Mouse (Mus musculus): ENCODE data around the gene Shoc2. TPM values are rescaled to one million over a fixed set of nuclear protein-coding genes. Genes with fewer than 3 reads are reported as not detected.

Gene Shoc2
- polyA plus RNA-seq, 1 experiment from 2014 or later, result 52.3 TPM

- Histone ChIP-seq H3K27me3 (ENCODE audit: control insufficient read depth, insufficient read depth, low read length) (no peaks in the 10 kb centered on the region), H3K4me2 (ENCODE audit: low read depth, severe bottlenecking) (no peak overlapping the region), H3K27ac (replicated peaks; ENCODE audit: low read depth, low read length) (no peak overlapping the region), H3K36me3 (ENCODE audit: control insufficient read depth, insufficient read depth, low read length) (no peaks in the 10 kb centered on the region; the same call in 1 of the 2 replicates), H3K4me1 (ENCODE audit: control insufficient read depth, insufficient read depth, low read length) (no peaks in the 10 kb centered on the region), H3K4me3 (ENCODE audit: low read depth, low read length) (no peak overlapping the region), H3K9ac (ENCODE audit: low read length) (no peak overlapping the region), H3K9me3 (ENCODE audit: control insufficient read depth, low read length) (no peaks in the 10 kb centered on the region)
- DNase-seq (ENCODE audit: low spot score) (no peak), ATAC-seq (ENCODE audit: insufficient number of reproducible peaks, low FRiP score, low TSS enrichment, low read depth) (no peak)
- WGBS, result 54% methylated on average over 3 of the region's 3 CpGs
Measured at GRCm38 (mm10) chr19:53982041-53982440, 37.9 kb downstream of the Shoc2 start.

GRCm38 (mm10) chr19:53983336-53983735 is 39.2 kb downstream of the Shoc2 start:
- WGBS, result 98% methylated on average over 1 of the region's 1 CpGs
- DNase-seq (ENCODE audit: low spot score), result no peak
- Histone ChIP-seq H3K9ac (ENCODE audit: low read length) (no peak overlapping the region), H3K36me3 (ENCODE audit: control insufficient read depth, insufficient read depth, low read length) (peaks cover 4% of the 10 kb centered on the region), H3K4me2 (ENCODE audit: low read depth, severe bottlenecking) (no peak overlapping the region), H3K9me3 (ENCODE audit: control insufficient read depth, low read length) (no peaks in the 10 kb centered on the region), H3K4me1 (ENCODE audit: control insufficient read depth, insufficient read depth, low read length) (no peaks in the 10 kb centered on the region), H3K27me3 (ENCODE audit: control insufficient read depth, insufficient read depth, low read length) (no peaks in the 10 kb centered on the region), H3K27ac (replicated peaks; ENCODE audit: low read depth, low read length) (no peak overlapping the region), H3K4me3 (ENCODE audit: low read depth, low read length) (no peak overlapping the region)
- ATAC-seq (ENCODE audit: insufficient number of reproducible peaks, low FRiP score, low TSS enrichment, low read depth), result no peak

- Histone ChIP-seq H3K9me3 (ENCODE audit: control insufficient read depth, low read length) (no peaks in the 10 kb centered on the region), H3K36me3 (ENCODE audit: control insufficient read depth, insufficient read depth, low read length) (peaks cover 4% of the 10 kb centered on the region), H3K4me2 (ENCODE audit: low read depth, severe bottlenecking) (no peak overlapping the region), H3K9ac (ENCODE audit: low read length) (no peak overlapping the region), H3K4me3 (ENCODE audit: low read depth, low read length) (no peak overlapping the region), H3K27ac (replicated peaks; ENCODE audit: low read depth, low read length) (no peak overlapping the region), H3K27me3 (ENCODE audit: control insufficient read depth, insufficient read depth, low read length) (no peaks in the 10 kb centered on the region), H3K4me1 (ENCODE audit: control insufficient read depth, insufficient read depth, low read length) (no peaks in the 10 kb centered on the region)
- ATAC-seq (ENCODE audit: insufficient number of reproducible peaks, low FRiP score, low TSS enrichment, low read depth) (no peak), DNase-seq (ENCODE audit: low spot score) (no peak)
- 92% methylated on average over 3 of the region's 3 CpGs for WGBS
Measured at GRCm38 (mm10) chr19:53984628-53985027, 40.5 kb downstream of the Shoc2 start.

- Histone ChIP-seq H3K27me3 (ENCODE audit: control insufficient read depth, insufficient read depth, low read length) (no peaks in the 10 kb centered on the region), H3K27ac (replicated peaks; ENCODE audit: low read depth, low read length) (no peak overlapping the region), H3K4me1 (ENCODE audit: control insufficient read depth, insufficient read depth, low read length) (no peaks in the 10 kb centered on the region), H3K4me2 (ENCODE audit: low read depth, severe bottlenecking) (no peak overlapping the region), H3K9ac (ENCODE audit: low read length) (no peak overlapping the region), H3K36me3 (ENCODE audit: control insufficient read depth, insufficient read depth, low read length) (peaks cover 9% of the 10 kb centered on the region), H3K9me3 (ENCODE audit: control insufficient read depth, low read length) (no peaks in the 10 kb centered on the region), H3K4me3 (ENCODE audit: low read depth, low read length) (no peak overlapping the region)
- DNase-seq (ENCODE audit: low spot score), result no peak
- no peak for ATAC-seq (ENCODE audit: insufficient number of reproducible peaks, low FRiP score, low TSS enrichment, low read depth)
- WGBS, result 84% methylated on average over 2 of the region's 2 CpGs
Measured at GRCm38 (mm10) chr19:53990538-53990937, 46.4 kb downstream of the Shoc2 start.

GRCm38 (mm10) chr19:53993860-53994259 is 49.8 kb downstream of the Shoc2 start:
- Histone ChIP-seq H3K4me2 (ENCODE audit: low read depth, severe bottlenecking) (no peak overlapping the region), H3K27ac (replicated peaks; ENCODE audit: low read depth, low read length) (no peak overlapping the region), H3K4me3 (ENCODE audit: low read depth, low read length) (no peak overlapping the region), H3K9me3 (ENCODE audit: control insufficient read depth, low read length) (no peaks in the 10 kb centered on the region), H3K27me3 (ENCODE audit: control insufficient read depth, insufficient read depth, low read length) (no peaks in the 10 kb centered on the region), H3K9ac (ENCODE audit: low read length) (no peak overlapping the region), H3K36me3 (ENCODE audit: control insufficient read depth, insufficient read depth, low read length) (peaks cover 5% of the 10 kb centered on the region; the same call in 1 of the 2 replicates), H3K4me1 (ENCODE audit: control insufficient read depth, insufficient read depth, low read length) (peaks cover 4% of the 10 kb centered on the region; the same call in 1 of the 2 replicates)
- 83% methylated on average over 3 of the region's 3 CpGs for WGBS
- ATAC-seq (ENCODE audit: insufficient number of reproducible peaks, low FRiP score, low TSS enrichment, low read depth), result no peak
- DNase-seq (ENCODE audit: low spot score), result no peak

GRCm38 (mm10) chr19:53994276-53994675 is 50.2 kb downstream of the Shoc2 start:
- H3K27ac ChIP-seq (replicated peaks; ENCODE audit: low read depth, low read length), result no peak overlapping the region
- WGBS, result 84% methylated on average over 1 of the region's 1 CpGs

GRCm38 (mm10) chr19:54010973-54011372 is 66.9 kb downstream of the Shoc2 start:
- Histone ChIP-seq H3K9me3 (ENCODE audit: control insufficient read depth, low read length) (no peaks in the 10 kb centered on the region), H3K4me3 (ENCODE audit: low read depth, low read length) (no peak overlapping the region), H3K4me1 (ENCODE audit: control insufficient read depth, insufficient read depth, low read length) (no peaks in the 10 kb centered on the region), H3K36me3 (ENCODE audit: control insufficient read depth, insufficient read depth, low read length) (no peaks in the 10 kb centered on the region), H3K9ac (ENCODE audit: low read length) (no peak overlapping the region), H3K27me3 (ENCODE audit: control insufficient read depth, insufficient read depth, low read length) (no peaks in the 10 kb centered on the region), H3K27ac (replicated peaks; ENCODE audit: low read depth, low read length) (no peak overlapping the region), H3K4me2 (ENCODE audit: low read depth, severe bottlenecking) (no peak overlapping the region)
- ATAC-seq (ENCODE audit: insufficient number of reproducible peaks, low FRiP score, low TSS enrichment, low read depth), result no peak
- WGBS, result 91% methylated on average over 4 of the region's 4 CpGs
- no peak for DNase-seq (ENCODE audit: low spot score)

More at GRCm38 (mm10) chr19:53994276-53994675, 50.2 kb downstream of the Shoc2 start:
- Histone ChIP-seq H3K4me1 (ENCODE audit: control insufficient read depth, insufficient read depth, low read length) (peaks cover 4% of the 10 kb centered on the region; the same call in 1 of the 2 replicates), H3K27me3 (ENCODE audit: control insufficient read depth, insufficient read depth, low read length) (no peaks in the 10 kb centered on the region), H3K4me3 (ENCODE audit: low read depth, low read length) (no peak overlapping the region), H3K9me3 (ENCODE audit: control insufficient read depth, low read length) (no peaks in the 10 kb centered on the region), H3K36me3 (ENCODE audit: control insufficient read depth, insufficient read depth, low read length) (peaks cover 5% of the 10 kb centered on the region; the same call in 1 of the 2 replicates), H3K9ac (ENCODE audit: low read length) (no peak overlapping the region), H3K4me2 (ENCODE audit: low read depth, severe bottlenecking) (no peak overlapping the region)
- DNase-seq (ENCODE audit: low spot score) (no peak), ATAC-seq (ENCODE audit: insufficient number of reproducible peaks, low FRiP score, low TSS enrichment, low read depth) (no peak)

GRCm38 (mm10) chr19:54014999-54015398 is 70.9 kb downstream of the Shoc2 start:
- Histone ChIP-seq H3K9ac (ENCODE audit: low read length) (no peak overlapping the region), H3K27ac (replicated peaks; ENCODE audit: low read depth, low read length) (no peak overlapping the region), H3K27me3 (ENCODE audit: control insufficient read depth, insufficient read depth, low read length) (no peaks in the 10 kb centered on the region), H3K4me2 (ENCODE audit: low read depth, severe bottlenecking) (no peak overlapping the region), H3K36me3 (ENCODE audit: control insufficient read depth, insufficient read depth, low read length) (no peaks in the 10 kb centered on the region), H3K4me1 (ENCODE audit: control insufficient read depth, insufficient read depth, low read length) (no peaks in the 10 kb centered on the region), H3K9me3 (ENCODE audit: control insufficient read depth, low read length) (no peaks in the 10 kb centered on the region), H3K4me3 (ENCODE audit: low read depth, low read length) (no peak overlapping the region)
- ATAC-seq (ENCODE audit: insufficient number of reproducible peaks, low FRiP score, low TSS enrichment, low read depth) (no peak), DNase-seq (ENCODE audit: low spot score) (no peak)
- WGBS, result 95% methylated on average over 5 of the region's 5 CpGs

GRCm38 (mm10) chr19:54015503-54015902 is 71.4 kb downstream of the Shoc2 start:
- Histone ChIP-seq H3K27ac (replicated peaks; ENCODE audit: low read depth, low read length) (no peak overlapping the region), H3K9me3 (ENCODE audit: control insufficient read depth, low read length) (no peaks in the 10 kb centered on the region), H3K36me3 (ENCODE audit: control insufficient read depth, insufficient read depth, low read length) (no peaks in the 10 kb centered on the region), H3K4me2 (ENCODE audit: low read depth, severe bottlenecking) (no peak overlapping the region), H3K27me3 (ENCODE audit: control insufficient read depth, insufficient read depth, low read length) (no peaks in the 10 kb centered on the region), H3K4me3 (ENCODE audit: low read depth, low read length) (no peak overlapping the region), H3K4me1 (ENCODE audit: control insufficient read depth, insufficient read depth, low read length) (no peaks in the 10 kb centered on the region), H3K9ac (ENCODE audit: low read length) (no peak overlapping the region)
- WGBS, result 99% methylated on average over 5 of the region's 5 CpGs
- no peak for ATAC-seq (ENCODE audit: insufficient number of reproducible peaks, low FRiP score, low TSS enrichment, low read depth)
- no peak for DNase-seq (ENCODE audit: low spot score)
